Mouse (Mus musculus): ENCODE results near the gene Trip11. TPM values are rescaled to one million over a fixed set of nuclear protein-coding genes. Genes with fewer than 3 reads are reported as not detected.

The Trip11 gene
- 24.5 and 28.7 TPM in 2 replicates for polyA plus RNA-seq (2021; fragmentation: Nextera tagmentation)
- long read RNA-seq, experiment 1, partial matches to known transcripts, result 54 of 77 reads
- long read RNA-seq, experiment 1, other reads (novel, unspliced or antisense), result 20 of 77 reads
- long read RNA-seq, experiment 2, transcript Trip11-206 (11 exons, 1,876 nt), result major isoform, 7 of 75 reads
- long read RNA-seq, experiment 2, partial matches to known transcripts, result 49 of 75 reads
- long read RNA-seq, experiment 2, other reads (novel, unspliced or antisense), result 19 of 75 reads

DNA sequence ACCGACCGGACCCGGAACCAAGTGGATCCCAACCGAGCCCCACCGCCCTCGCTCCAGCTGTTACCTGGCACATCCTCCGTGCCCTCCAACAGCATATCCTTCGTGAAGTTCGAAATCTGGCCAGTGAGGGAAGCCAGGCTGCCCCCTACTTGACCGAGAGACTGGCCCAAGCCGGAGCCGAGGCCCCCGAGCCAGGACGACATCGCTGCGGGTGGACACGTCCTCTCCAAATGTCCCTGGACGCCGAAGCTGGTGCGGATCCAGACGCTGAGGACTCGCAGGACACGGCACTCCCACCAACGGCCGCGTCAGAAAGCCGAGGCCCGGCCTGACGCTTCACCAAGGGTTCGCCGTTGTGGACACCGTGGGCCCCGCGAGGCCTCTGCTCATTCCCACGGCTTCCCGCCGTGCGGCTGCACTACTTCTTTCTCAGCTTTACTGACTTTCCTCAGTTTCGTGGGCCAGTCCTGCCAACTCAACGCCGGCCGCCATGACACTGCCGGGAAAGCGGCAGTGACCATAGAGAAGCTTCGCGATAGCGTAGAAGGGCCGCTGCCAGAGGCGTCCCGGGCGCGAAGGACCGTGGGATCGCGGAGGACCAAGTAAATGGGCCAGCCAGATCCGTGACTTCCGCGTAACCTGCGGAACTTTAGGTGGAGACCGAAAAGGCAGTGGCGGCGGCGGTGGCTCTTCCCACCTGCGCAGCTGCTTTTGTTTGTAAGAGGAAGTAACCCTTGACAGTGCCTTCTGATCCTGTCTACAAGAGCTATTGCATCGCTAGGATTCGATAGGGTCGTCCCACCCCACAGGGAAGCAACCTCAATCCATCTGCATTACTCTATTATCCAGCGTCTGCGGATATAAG is at the start of gene Trip11:
Trip11 (minus strand) TSS at position 642 of the 865 bp plus-strand sequence.

DNA sequence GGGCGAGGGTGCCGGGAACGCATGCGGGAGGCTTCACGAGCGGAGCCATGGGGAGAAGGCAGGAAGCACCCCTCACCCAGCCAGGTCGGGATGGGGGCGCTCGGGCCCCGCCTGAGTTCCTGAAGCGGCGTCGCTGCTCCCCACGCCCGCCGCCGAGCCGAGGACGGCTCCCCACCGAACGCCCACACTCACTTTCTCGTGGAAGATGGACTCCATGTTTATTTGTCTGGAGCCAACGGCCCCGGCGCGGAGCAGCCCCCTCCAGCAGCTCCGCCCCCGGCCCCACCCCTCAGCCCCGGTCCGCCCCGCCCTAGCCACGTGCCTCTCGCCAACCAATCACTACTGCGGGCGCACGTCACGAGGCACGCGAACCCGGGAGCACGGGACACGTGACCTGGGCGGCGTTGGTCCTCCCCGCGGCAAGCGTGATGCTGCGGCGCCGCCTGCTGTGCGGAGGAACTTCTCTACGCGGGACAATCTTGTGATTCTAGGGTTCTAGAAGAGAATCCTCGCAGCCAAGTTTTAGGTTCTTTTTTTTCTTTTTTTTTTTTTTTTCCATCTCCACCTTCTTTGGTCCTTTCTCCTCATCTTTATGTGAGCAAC is 45.0 kb upstream of the Trip11 start, which contains the start of gene Atxn3:
Atxn3 (minus strand) TSS at position 305 of the 603 bp plus-strand sequence.

GRCm38 (mm10) chr12:101818608-101819370 is 94.3 kb downstream of the Trip11 start, which contains the start of gene Fbln5:
Gene Fbln5, minus strand, starts transcription at chr12:101819055.

Other genes starting within 250 kb of the Trip11 start
- 0.04 and 0.84 TPM in 2 replicates for gene Tc2n, start 194.7 kb downstream of the Trip11 start, polyA plus RNA-seq (2021; fragmentation: Nextera tagmentation)
- gene Fbln5, start 94.2 kb downstream of the Trip11 start, polyA plus RNA-seq (2021; fragmentation: Nextera tagmentation), result 5.5 and 9.1 TPM in 2 replicates
- gene Atxn3, start 45.0 kb upstream of the Trip11 start, polyA plus RNA-seq (2021; fragmentation: Nextera tagmentation), result 6.4 and 7.6 TPM in 2 replicates
- gene Cpsf2, start 62.7 kb upstream of the Trip11 start, polyA plus RNA-seq (2021; fragmentation: Nextera tagmentation), result 11.0 and 11.2 TPM in 2 replicates
- 10.2 TPM in 2 replicates for gene Slc24a4, start 215.5 kb upstream of the Trip11 start, polyA plus RNA-seq (2021; fragmentation: Nextera tagmentation)